Mouse (Mus musculus) layer of hippocampus, adult 2 months (tissue): ENCODE measurements at regions not wholly inside any gene's neighbourhood (a gene's known extent, or its start where the extent isn't known, plus 50 kb on each side); places are given as distances from the start of the nearest gene placed in this dataset.

Experiments
- DNase-seq, 2 experiments: peaks; one replicate each; pipeline ENCODE4 v3.0.0; 2022; ENCODE audit warnings: low spot score in 2 of 2
- H3K27ac ChIP-seq: fragments of 200-600 bp; 2 replicates; pipeline ENCODE4 v1.8.1; 2022
- H3K4me3 ChIP-seq: fragments of 200-600 bp; 2 replicates; pipeline ENCODE4 v1.8.1; 2022; ENCODE audit warnings: mild to moderate bottlenecking
- CTCF ChIP-seq: fragments of 200-600 bp; conservative IDR thresholded peaks from 2 replicates; pipeline ENCODE4 v1.8.1; 2022; ENCODE audit warnings: antibody characterized with exemption, mild to moderate bottlenecking, moderate library complexity

DNA sequence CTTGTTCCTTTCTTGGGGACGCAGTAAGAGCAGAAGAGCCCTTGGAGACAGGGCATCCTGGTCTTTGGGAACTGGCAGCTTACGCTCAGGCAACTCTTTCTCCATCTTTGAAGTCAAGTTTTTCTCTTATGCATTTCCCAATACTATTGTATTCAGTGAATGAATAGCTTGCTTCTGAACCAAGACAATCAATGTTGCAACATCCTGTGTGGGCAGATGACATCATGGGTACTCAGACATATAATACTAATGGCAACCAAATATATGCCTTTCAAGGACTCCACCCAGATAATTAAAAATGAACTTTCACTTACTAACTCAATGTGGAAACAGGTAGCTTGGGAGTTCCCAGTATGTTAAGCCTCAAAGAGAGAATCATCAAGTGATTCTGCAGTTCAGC is 104.6 kb downstream of the Ngf start:
- no peak for TF ChIP-seq CTCF
- DNase-seq, result no peak
- H3K27ac ChIP-seq, result no peak overlapping the region
- H3K4me3 ChIP-seq, result no peak overlapping the region

DNA sequence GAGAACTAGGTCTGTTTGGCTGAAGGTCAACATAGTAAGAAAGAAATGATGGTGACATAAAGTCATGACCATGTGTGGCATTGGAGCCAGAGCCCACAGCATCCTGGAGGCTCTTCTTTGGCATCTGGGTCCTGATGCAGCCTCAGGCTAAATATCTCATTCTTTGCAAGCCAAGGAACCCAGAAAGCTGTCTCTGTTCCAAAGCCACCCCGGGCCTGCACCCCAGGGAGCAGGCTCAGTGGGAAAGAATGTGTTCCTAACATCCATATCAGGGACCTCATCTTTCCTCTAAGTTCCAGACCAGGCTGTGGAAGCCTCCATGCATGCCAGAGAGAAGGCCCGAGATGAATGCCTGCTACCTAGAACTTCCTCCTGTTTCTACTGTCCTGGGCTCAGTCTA is 107.2 kb downstream of the Ngf start:
- no peak for TF ChIP-seq CTCF
- Histone ChIP-seq H3K27ac (no peak overlapping the region), H3K4me3 (no peak overlapping the region)
- DNase-seq, result no peak

- Histone ChIP-seq H3K4me3 (no peak overlapping the region), H3K27ac (no peak overlapping the region)
- no peak for TF ChIP-seq CTCF
- no peak for DNase-seq
These were observed 112.1 kb downstream of the Ngf start for GRCm38 (mm10) chr3:102581830-102582229.

DNA sequence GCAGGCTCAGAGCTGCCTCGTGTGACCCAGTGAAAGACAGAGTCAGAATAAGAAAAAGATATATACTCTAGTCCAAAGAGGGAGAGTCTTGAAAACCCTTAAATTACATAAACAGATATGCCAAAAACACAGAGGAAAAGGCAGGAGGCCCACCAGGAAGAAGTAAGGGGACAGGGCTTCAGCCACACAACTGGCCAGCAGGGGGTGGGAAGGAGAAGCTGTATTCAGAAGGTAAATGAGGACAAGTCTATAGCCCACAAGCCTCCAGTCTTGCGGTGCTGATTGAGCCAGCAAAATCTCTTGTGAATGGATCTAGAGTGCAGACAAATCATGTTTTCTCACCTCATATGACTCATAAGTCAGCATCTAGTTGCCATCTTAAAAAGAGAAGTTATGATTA is 115.4 kb downstream of the Ngf start:
- no peak for DNase-seq
- no peak overlapping the region for H3K27ac ChIP-seq
- H3K4me3 ChIP-seq, result no peak overlapping the region
- peak; percentile 21; the same call in 1 of the 2 replicates for TF ChIP-seq CTCF

DNA sequence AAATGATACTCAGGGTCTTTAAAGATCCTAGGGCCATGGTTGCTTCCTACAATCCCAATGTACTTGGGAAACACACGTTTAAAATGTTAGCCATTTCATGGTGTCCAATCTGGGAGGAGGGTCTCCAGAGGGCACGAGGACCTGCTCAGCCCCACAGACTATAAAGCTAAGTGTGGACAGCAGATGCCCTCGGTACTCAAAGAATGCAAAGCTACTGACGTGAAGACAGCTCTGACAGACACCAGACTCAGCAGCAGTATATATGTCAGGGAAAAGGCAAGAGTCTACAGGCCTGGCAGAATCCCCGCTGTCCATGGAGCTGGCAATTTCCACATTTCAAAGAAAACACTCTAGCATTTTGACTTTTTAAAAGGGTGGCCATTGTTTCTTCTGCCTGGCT is 116.5 kb downstream of the Ngf start:
- H3K4me3 ChIP-seq, result no peak overlapping the region
- DNase-seq, result no peak
- no peak for TF ChIP-seq CTCF
- no peak overlapping the region for H3K27ac ChIP-seq

GRCm38 (mm10) chr3:102592041-102592440 is 122.3 kb downstream of the Ngf start:
- TF ChIP-seq CTCF, result no peak
- Histone ChIP-seq H3K27ac (no peak overlapping the region), H3K4me3 (no peak overlapping the region)
- no peak for DNase-seq

- DNase-seq, result no peak
- Histone ChIP-seq H3K4me3 (no peak overlapping the region), H3K27ac (no peak overlapping the region)
- TF ChIP-seq CTCF, result no peak
These were observed 127.3 kb downstream of the Ngf start for GRCm38 (mm10) chr3:102596944-102597551.

DNA sequence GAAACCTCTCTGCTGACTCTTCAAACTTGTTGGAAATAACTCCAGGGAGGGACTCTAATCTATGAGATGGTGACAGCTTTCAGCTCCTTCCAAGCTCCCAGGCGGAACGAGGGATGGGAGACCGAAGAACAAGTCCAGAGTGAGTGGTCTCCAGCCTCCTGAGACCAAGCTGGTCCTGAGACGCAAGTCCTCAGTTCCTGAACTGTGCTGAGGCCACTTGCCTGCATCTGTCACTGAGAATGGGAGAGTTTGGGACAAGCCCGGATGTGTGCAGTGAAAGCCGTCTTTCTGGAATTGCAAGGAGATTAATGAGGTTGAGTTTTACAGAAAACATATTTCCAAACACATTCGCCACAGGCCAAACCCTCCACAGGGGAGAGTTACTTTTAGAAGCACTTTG is 129.3 kb downstream of the Ngf start:
- Histone ChIP-seq H3K4me3 (no peak overlapping the region), H3K27ac (no peak overlapping the region)
- no peak for DNase-seq
- no peak for TF ChIP-seq CTCF

GRCm38 (mm10) chr3:102602766-102603165 is 131.6 kb upstream of the Tspan2 start:
- H3K4me3 ChIP-seq, result no peak overlapping the region
- DNase-seq, result no peak
- TF ChIP-seq CTCF, result no peak
- no peak overlapping the region for H3K27ac ChIP-seq

DNA sequence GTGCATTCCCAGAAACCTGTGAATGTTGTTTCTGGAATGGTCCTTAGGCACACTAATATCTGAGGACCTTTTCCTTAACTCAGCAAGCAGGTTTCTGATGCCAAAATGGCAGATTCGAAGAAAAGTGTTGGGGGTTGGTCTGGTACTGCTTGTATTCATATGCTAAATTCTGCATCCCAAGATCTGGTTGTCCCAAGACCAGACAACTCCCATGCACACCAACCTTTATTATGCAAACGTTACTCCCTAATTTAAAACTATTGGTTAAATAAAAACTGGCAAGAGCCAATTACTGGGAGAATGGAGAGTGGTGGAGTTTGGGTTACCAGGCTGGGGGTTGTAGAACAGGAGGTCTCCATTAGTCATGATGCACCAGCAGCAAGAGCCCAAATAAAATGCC is 129.0 kb upstream of the Tspan2 start:
- H3K27ac ChIP-seq, result no peak overlapping the region
- no peak for TF ChIP-seq CTCF

GRCm38 (mm10) chr3:102610970-102611369 is 123.4 kb upstream of the Tspan2 start:
- no peak for DNase-seq
- TF ChIP-seq CTCF, result no peak
- H3K27ac ChIP-seq, result no peak overlapping the region

More for the DNA sequence above, 129.0 kb upstream of the Tspan2 start:
- no peak overlapping the region for H3K4me3 ChIP-seq
- no peak for DNase-seq

GRCm38 (mm10) chr3:102611398-102612366 is 122.6 kb upstream of the Tspan2 start:
- Histone ChIP-seq H3K4me3 (no peak overlapping the region), H3K27ac (no peak overlapping the region)
- no peak for DNase-seq
- TF ChIP-seq CTCF, result no peak

More at GRCm38 (mm10) chr3:102610970-102611369, 123.4 kb upstream of the Tspan2 start:
- H3K4me3 ChIP-seq, result no peak overlapping the region

DNA sequence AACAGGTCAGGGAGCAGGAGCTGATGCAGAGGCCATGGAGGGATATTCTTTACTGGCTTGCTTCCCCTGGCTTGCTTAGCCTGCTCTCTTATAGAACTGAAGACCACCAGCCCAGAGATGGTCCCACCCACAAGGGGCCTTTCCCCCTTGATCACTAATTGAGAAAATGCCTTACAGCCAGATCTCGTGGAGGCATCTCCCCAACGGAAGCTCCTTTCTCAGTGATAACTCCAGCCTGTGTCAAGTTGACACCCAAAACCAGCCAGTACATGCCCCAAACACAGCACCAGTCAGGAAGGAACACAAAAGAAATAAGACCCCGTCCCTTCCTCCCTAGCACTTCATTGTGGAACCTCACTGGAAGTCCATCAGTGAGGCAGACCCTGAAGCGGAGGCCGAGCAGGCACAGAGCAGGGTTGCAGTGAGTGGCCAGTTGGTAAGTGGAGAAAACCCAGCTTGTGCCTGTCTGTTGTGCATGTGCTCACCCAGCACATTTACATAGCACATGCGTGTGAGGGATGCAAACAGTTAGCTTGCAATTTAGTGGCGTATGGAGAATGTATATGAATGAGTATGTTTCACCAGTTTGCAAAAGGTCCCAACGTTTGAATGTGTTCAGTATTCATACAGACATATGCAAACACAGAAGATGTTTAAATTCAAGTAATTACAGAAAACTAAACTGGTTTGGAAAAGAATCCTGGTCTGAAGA is 114.5 kb upstream of the Tspan2 start:
- no peak for DNase-seq
- no peak for TF ChIP-seq CTCF
- Histone ChIP-seq H3K27ac (no peak overlapping the region), H3K4me3 (no peak overlapping the region)

GRCm38 (mm10) chr3:102636076-102636475 is 98.3 kb upstream of the Tspan2 start:
- Histone ChIP-seq H3K27ac (no peak overlapping the region), H3K4me3 (no peak overlapping the region)
- DNase-seq, result no peak
- TF ChIP-seq CTCF, result 0 out of 2 replicates have a peak, but pooled peaks have one; percentile 5
